Mouse (Mus musculus): ENCODE data around the gene Cdt1. TPM values are rescaled to one million over a fixed set of nuclear protein-coding genes. Genes with fewer than 3 reads are reported as not detected.
A peak's percentile ranks its signal among the peaks of the same experiment; 100 is the strongest.

Gene Cdt1
- polyA plus RNA-seq, 1 experiment from 2014 or later, result 41.1 TPM

GRCm38 (mm10) chr8:122527937-122528336, 39.9 kb upstream of the Cdt1 start:
- no peaks in the 10 kb centered on the region for H3K36me3 ChIP-seq (ENCODE audit: control insufficient read depth, insufficient read depth, low read length)
- no peak overlapping the region for H3K4me3 ChIP-seq (ENCODE audit: low read length)
- no peaks in the 10 kb centered on the region for H3K9me3 ChIP-seq (ENCODE audit: control insufficient read depth, low read length)
- no peak for ATAC-seq (ENCODE audit: low read depth)
- peaks cover 52% of the 10 kb centered on the region for H3K4me1 ChIP-seq (replicated peaks; ENCODE audit: control insufficient read depth, insufficient read depth, low read length)
- 81% methylated on average over 3 of the region's 3 CpGs for WGBS
- no peak overlapping the region for H3K27ac ChIP-seq (ENCODE audit: low read length)
- no peak overlapping the region for H3K4me2 ChIP-seq (ENCODE audit: low read depth, low read length)
- H3K27me3 ChIP-seq (ENCODE audit: control insufficient read depth, insufficient read depth, low read depth, low read length), result no peaks in the 10 kb centered on the region
- no peak overlapping the region for H3K9ac ChIP-seq (ENCODE audit: low read length)

GRCm38 (mm10) chr8:122529159-122529558, 38.7 kb upstream of the Cdt1 start:
- Histone ChIP-seq H3K9ac (ENCODE audit: low read length) (no peak overlapping the region), H3K36me3 (ENCODE audit: control insufficient read depth, insufficient read depth, low read length) (no peaks in the 10 kb centered on the region), H3K9me3 (ENCODE audit: control insufficient read depth, low read length) (no peaks in the 10 kb centered on the region), H3K4me1 (replicated peaks; ENCODE audit: control insufficient read depth, insufficient read depth, low read length) (peaks cover 40% of the 10 kb centered on the region), H3K4me3 (ENCODE audit: low read length) (no peak overlapping the region), H3K27me3 (ENCODE audit: control insufficient read depth, insufficient read depth, low read depth, low read length) (no peaks in the 10 kb centered on the region), H3K4me2 (ENCODE audit: low read depth, low read length) (no peak overlapping the region), H3K27ac (ENCODE audit: low read length) (no peak overlapping the region)
- 86% methylated on average over 4 of the region's 4 CpGs for WGBS
- no peak for ATAC-seq (ENCODE audit: low read depth)

GRCm38 (mm10) chr8:122531312-122531711, 36.5 kb upstream of the Cdt1 start:
- 72% methylated on average over 8 of the region's 8 CpGs for WGBS
- H3K27ac ChIP-seq (ENCODE audit: low read length), result peak overlapping the region; percentile 0

GRCm38 (mm10) chr8:122537033-122537432, 30.8 kb upstream of the Cdt1 start:
- Histone ChIP-seq H3K9me3 (ENCODE audit: control insufficient read depth, low read length) (no peaks in the 10 kb centered on the region), H3K36me3 (ENCODE audit: control insufficient read depth, insufficient read depth, low read length) (no peaks in the 10 kb centered on the region), H3K4me1 (replicated peaks; ENCODE audit: control insufficient read depth, insufficient read depth, low read length) (peaks cover 30% of the 10 kb centered on the region), H3K27me3 (ENCODE audit: control insufficient read depth, insufficient read depth, low read depth, low read length) (no peaks in the 10 kb centered on the region), H3K4me2 (ENCODE audit: low read depth, low read length) (peak overlapping the region; percentile 46), H3K27ac (ENCODE audit: low read length) (peak overlapping the region; percentile 97), H3K9ac (ENCODE audit: low read length) (no peak overlapping the region; the same call in none of the 2 replicates), H3K4me3 (ENCODE audit: low read length) (no peak overlapping the region)
- ATAC-seq (ENCODE audit: low read depth), result peak; percentile 94
- WGBS, result 10% methylated on average over 6 of the region's 6 CpGs

More at GRCm38 (mm10) chr8:122531312-122531711, 36.5 kb upstream of the Cdt1 start:
- Histone ChIP-seq H3K27me3 (ENCODE audit: control insufficient read depth, insufficient read depth, low read depth, low read length) (no peaks in the 10 kb centered on the region), H3K36me3 (ENCODE audit: control insufficient read depth, insufficient read depth, low read length) (no peaks in the 10 kb centered on the region), H3K4me3 (ENCODE audit: low read length) (no peak overlapping the region), H3K9ac (ENCODE audit: low read length) (no peak overlapping the region), H3K4me1 (replicated peaks; ENCODE audit: control insufficient read depth, insufficient read depth, low read length) (peaks cover 22% of the 10 kb centered on the region), H3K9me3 (ENCODE audit: control insufficient read depth, low read length) (no peaks in the 10 kb centered on the region), H3K4me2 (ENCODE audit: low read depth, low read length) (no peak overlapping the region)
- no peak for ATAC-seq (ENCODE audit: low read depth)

- Histone ChIP-seq H3K9ac (ENCODE audit: low read length) (peak overlapping the region; percentile 49; the same call in 1 of the 2 replicates), H3K4me1 (replicated peaks; ENCODE audit: control insufficient read depth, insufficient read depth, low read length) (peaks cover 30% of the 10 kb centered on the region), H3K4me3 (ENCODE audit: low read length) (no peak overlapping the region), H3K36me3 (ENCODE audit: control insufficient read depth, insufficient read depth, low read length) (no peaks in the 10 kb centered on the region), H3K4me2 (ENCODE audit: low read depth, low read length) (no peak overlapping the region), H3K27ac (ENCODE audit: low read length) (peak overlapping the region; percentile 97), H3K27me3 (ENCODE audit: control insufficient read depth, insufficient read depth, low read depth, low read length) (no peaks in the 10 kb centered on the region), H3K9me3 (ENCODE audit: control insufficient read depth, low read length) (no peaks in the 10 kb centered on the region)
- WGBS, result 52% methylated on average over 2 of the region's 2 CpGs
- no peak for ATAC-seq (ENCODE audit: low read depth)
Observed at GRCm38 (mm10) chr8:122537812-122538211, 30.0 kb upstream of the Cdt1 start.

GRCm38 (mm10) chr8:122538310-122539076, 29.3 kb upstream of the Cdt1 start:
- no peak overlapping the region for H3K4me3 ChIP-seq (ENCODE audit: low read length)
- H3K9me3 ChIP-seq (ENCODE audit: control insufficient read depth, low read length), result no peaks in the 10 kb centered on the region
- H3K27ac ChIP-seq (ENCODE audit: low read length), result peak overlapping the region; percentile 31
- H3K9ac ChIP-seq (ENCODE audit: low read length), result no peak overlapping the region; the same call in 1 of the 2 replicates
- H3K4me2 ChIP-seq (ENCODE audit: low read depth, low read length), result no peak overlapping the region
- peaks cover 30% of the 10 kb centered on the region for H3K4me1 ChIP-seq (replicated peaks; ENCODE audit: control insufficient read depth, insufficient read depth, low read length)
- no peaks in the 10 kb centered on the region; the same call in 1 of the 2 replicates for H3K36me3 ChIP-seq (ENCODE audit: control insufficient read depth, insufficient read depth, low read length)
- 79% methylated on average over 9 of the region's 9 CpGs for WGBS
- H3K27me3 ChIP-seq (ENCODE audit: control insufficient read depth, insufficient read depth, low read depth, low read length), result no peaks in the 10 kb centered on the region
- ATAC-seq (ENCODE audit: low read depth), result no peak

- 89% methylated on average over 8 of the region's 8 CpGs for WGBS
- Histone ChIP-seq H3K27ac (ENCODE audit: low read length) (no peak overlapping the region), H3K4me3 (ENCODE audit: low read length) (no peak overlapping the region), H3K36me3 (ENCODE audit: control insufficient read depth, insufficient read depth, low read length) (no peaks in the 10 kb centered on the region; the same call in 1 of the 2 replicates), H3K4me1 (replicated peaks; ENCODE audit: control insufficient read depth, insufficient read depth, low read length) (peaks cover 30% of the 10 kb centered on the region), H3K4me2 (ENCODE audit: low read depth, low read length) (no peak overlapping the region), H3K9me3 (ENCODE audit: control insufficient read depth, low read length) (no peaks in the 10 kb centered on the region), H3K27me3 (ENCODE audit: control insufficient read depth, insufficient read depth, low read depth, low read length) (no peaks in the 10 kb centered on the region), H3K9ac (ENCODE audit: low read length) (no peak overlapping the region)
- ATAC-seq (ENCODE audit: low read depth), result no peak
Observed at GRCm38 (mm10) chr8:122544138-122544537, 23.7 kb upstream of the Cdt1 start.

- Histone ChIP-seq H3K9me3 (ENCODE audit: control insufficient read depth, low read length) (no peaks in the 10 kb centered on the region), H3K9ac (ENCODE audit: low read length) (peak overlapping the region; percentile 61), H3K4me1 (replicated peaks; ENCODE audit: control insufficient read depth, insufficient read depth, low read length) (peaks cover 41% of the 10 kb centered on the region), H3K4me3 (ENCODE audit: low read length) (no peak overlapping the region), H3K27me3 (ENCODE audit: control insufficient read depth, insufficient read depth, low read depth, low read length) (no peaks in the 10 kb centered on the region), H3K27ac (ENCODE audit: low read length) (peak overlapping the region; percentile 82), H3K4me2 (ENCODE audit: low read depth, low read length) (no peak overlapping the region; the same call in 1 of the 2 replicates), H3K36me3 (ENCODE audit: control insufficient read depth, insufficient read depth, low read length) (no peaks in the 10 kb centered on the region; the same call in 1 of the 2 replicates)
- WGBS, result 69% methylated on average over 6 of the region's 7 CpGs
- ATAC-seq (ENCODE audit: low read depth), result no peak
Observed at GRCm38 (mm10) chr8:122546066-122546755, 21.6 kb upstream of the Cdt1 start.

- peak overlapping the region; percentile 82 for H3K27ac ChIP-seq (ENCODE audit: low read length)
- 31% methylated on average over 24 of the region's 24 CpGs for WGBS
- peaks cover 41% of the 10 kb centered on the region for H3K4me1 ChIP-seq (replicated peaks; ENCODE audit: control insufficient read depth, insufficient read depth, low read length)
- peak overlapping the region; percentile 36 for H3K4me2 ChIP-seq (ENCODE audit: low read depth, low read length)
- H3K9me3 ChIP-seq (ENCODE audit: control insufficient read depth, low read length), result no peaks in the 10 kb centered on the region
- no peaks in the 10 kb centered on the region for H3K27me3 ChIP-seq (ENCODE audit: control insufficient read depth, insufficient read depth, low read depth, low read length)
- peak overlapping the region; percentile 61 for H3K9ac ChIP-seq (ENCODE audit: low read length)
- ATAC-seq (ENCODE audit: low read depth), result no peak
- peak overlapping the region; percentile 12 for H3K4me3 ChIP-seq (ENCODE audit: low read length)
- no peaks in the 10 kb centered on the region; the same call in 1 of the 2 replicates for H3K36me3 ChIP-seq (ENCODE audit: control insufficient read depth, insufficient read depth, low read length)
Observed at GRCm38 (mm10) chr8:122546811-122547453, 20.9 kb upstream of the Cdt1 start.

Data from lung, embryonic 16.5 days (tissue).